Mouse (Mus musculus): ENCODE data around the gene Phactr2. TPM values are rescaled to one million over a fixed set of nuclear protein-coding genes. Genes with fewer than 3 reads are reported as not detected.

Gene Phactr2
- polyA plus RNA-seq, 1 experiment from 2014 or later: 28.8 TPM

- no peak overlapping the region for H3K27ac ChIP-seq (replicated peaks; ENCODE audit: low read depth, low read length)
- no peaks in the 10 kb centered on the region for H3K36me3 ChIP-seq (ENCODE audit: control insufficient read depth, insufficient read depth, low read length)
- no peak overlapping the region for H3K9ac ChIP-seq (ENCODE audit: low read length)
- no peak overlapping the region for H3K4me3 ChIP-seq (ENCODE audit: low read depth, low read length)
- ATAC-seq (ENCODE audit: insufficient number of reproducible peaks, low FRiP score, low TSS enrichment, low read depth): no peak
- H3K4me1 ChIP-seq (ENCODE audit: control insufficient read depth, insufficient read depth, low read length): no peaks in the 10 kb centered on the region
- no peak overlapping the region for H3K4me2 ChIP-seq (ENCODE audit: low read depth, severe bottlenecking)
- no peak for DNase-seq (ENCODE audit: low spot score)
- no peaks in the 10 kb centered on the region for H3K27me3 ChIP-seq (ENCODE audit: control insufficient read depth, insufficient read depth, low read length)
- WGBS: 69% methylated on average over 6 of the region's 6 CpGs
- no peaks in the 10 kb centered on the region for H3K9me3 ChIP-seq (ENCODE audit: control insufficient read depth, low read length)
Observed at GRCm38 (mm10) chr10:13212829-13213228, 261.4 kb downstream of the Phactr2 start.

GRCm38 (mm10) chr10:13212326-13212725 is 261.9 kb downstream of the Phactr2 start:
- DNase-seq (ENCODE audit: low spot score) (no peak), ATAC-seq (ENCODE audit: insufficient number of reproducible peaks, low FRiP score, low TSS enrichment, low read depth) (no peak)
- no peak overlapping the region for H3K4me2 ChIP-seq (ENCODE audit: low read depth, severe bottlenecking)
- no peak overlapping the region for H3K4me3 ChIP-seq (ENCODE audit: low read depth, low read length)
- no peaks in the 10 kb centered on the region for H3K27me3 ChIP-seq (ENCODE audit: control insufficient read depth, insufficient read depth, low read length)
- no peak overlapping the region for H3K27ac ChIP-seq (replicated peaks; ENCODE audit: low read depth, low read length)
- H3K9ac ChIP-seq (ENCODE audit: low read length): no peak overlapping the region
- H3K4me1 ChIP-seq (ENCODE audit: control insufficient read depth, insufficient read depth, low read length): no peaks in the 10 kb centered on the region
- no peaks in the 10 kb centered on the region for H3K9me3 ChIP-seq (ENCODE audit: control insufficient read depth, low read length)
- no peaks in the 10 kb centered on the region for H3K36me3 ChIP-seq (ENCODE audit: control insufficient read depth, insufficient read depth, low read length)
- 88% methylated on average over 9 of the region's 9 CpGs for WGBS

DNA sequence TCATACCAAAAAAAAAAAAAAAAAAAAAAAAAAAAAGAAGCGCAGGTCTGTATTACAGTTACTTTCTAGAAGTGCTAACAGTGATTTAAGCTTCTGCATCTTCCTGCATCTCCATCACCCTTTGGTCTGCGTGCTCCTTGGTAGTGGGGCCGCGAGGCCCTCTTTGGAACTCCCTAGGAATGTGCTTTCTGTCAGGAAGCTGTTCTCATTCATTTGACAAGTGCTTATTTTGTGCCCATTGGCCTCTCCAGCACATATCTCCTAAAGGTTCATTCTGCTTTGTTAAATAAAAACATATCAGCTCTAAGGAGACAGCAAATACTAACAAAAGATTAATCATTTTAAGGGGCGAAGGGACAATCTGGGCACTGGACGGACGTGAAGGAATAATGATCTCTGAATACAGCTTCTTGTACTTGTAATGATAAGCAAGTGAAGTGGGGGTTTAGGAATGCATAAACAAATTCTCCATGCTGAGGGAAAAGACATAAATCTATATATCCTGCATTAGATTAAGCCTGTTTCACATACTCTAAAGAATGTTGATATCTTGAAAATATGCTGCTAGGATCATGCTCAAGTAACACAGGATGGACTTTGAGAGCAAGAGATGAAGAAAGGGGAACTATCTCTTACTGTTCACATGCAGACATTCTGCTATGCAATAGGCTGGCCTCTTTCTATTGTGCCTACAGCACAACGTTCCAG is 264.1 kb downstream of the Phactr2 start:
- WGBS: 72% methylated on average over 8 of the region's 8 CpGs
- Histone ChIP-seq H3K4me2 (ENCODE audit: low read depth, severe bottlenecking) (no peak overlapping the region), H3K4me3 (ENCODE audit: low read depth, low read length) (no peak overlapping the region), H3K27ac (replicated peaks; ENCODE audit: low read depth, low read length) (no peak overlapping the region), H3K27me3 (ENCODE audit: control insufficient read depth, insufficient read depth, low read length) (no peaks in the 10 kb centered on the region), H3K36me3 (ENCODE audit: control insufficient read depth, insufficient read depth, low read length) (no peaks in the 10 kb centered on the region), H3K9ac (ENCODE audit: low read length) (no peak overlapping the region), H3K9me3 (ENCODE audit: control insufficient read depth, low read length) (no peaks in the 10 kb centered on the region), H3K4me1 (ENCODE audit: control insufficient read depth, insufficient read depth, low read length) (no peaks in the 10 kb centered on the region)
- DNase-seq (ENCODE audit: low spot score): no peak
- no peak for ATAC-seq (ENCODE audit: insufficient number of reproducible peaks, low FRiP score, low TSS enrichment, low read depth)

- no peak for DNase-seq (ENCODE audit: low spot score)
- no peak overlapping the region for H3K4me3 ChIP-seq (ENCODE audit: low read depth, low read length)
- no peaks in the 10 kb centered on the region for H3K9me3 ChIP-seq (ENCODE audit: control insufficient read depth, low read length)
- no peak overlapping the region for H3K27ac ChIP-seq (replicated peaks; ENCODE audit: low read depth, low read length)
- H3K9ac ChIP-seq (ENCODE audit: low read length): no peak overlapping the region
- H3K27me3 ChIP-seq (ENCODE audit: control insufficient read depth, insufficient read depth, low read length): no peaks in the 10 kb centered on the region
- H3K36me3 ChIP-seq (ENCODE audit: control insufficient read depth, insufficient read depth, low read length): no peaks in the 10 kb centered on the region
- ATAC-seq (ENCODE audit: insufficient number of reproducible peaks, low FRiP score, low TSS enrichment, low read depth): no peak
- H3K4me1 ChIP-seq (ENCODE audit: control insufficient read depth, insufficient read depth, low read length): no peaks in the 10 kb centered on the region
- no peak overlapping the region for H3K4me2 ChIP-seq (ENCODE audit: low read depth, severe bottlenecking)
- 82% methylated on average over 3 of the region's 3 CpGs for WGBS
Observed at GRCm38 (mm10) chr10:13209506-13209905, 264.7 kb downstream of the Phactr2 start.

DNA sequence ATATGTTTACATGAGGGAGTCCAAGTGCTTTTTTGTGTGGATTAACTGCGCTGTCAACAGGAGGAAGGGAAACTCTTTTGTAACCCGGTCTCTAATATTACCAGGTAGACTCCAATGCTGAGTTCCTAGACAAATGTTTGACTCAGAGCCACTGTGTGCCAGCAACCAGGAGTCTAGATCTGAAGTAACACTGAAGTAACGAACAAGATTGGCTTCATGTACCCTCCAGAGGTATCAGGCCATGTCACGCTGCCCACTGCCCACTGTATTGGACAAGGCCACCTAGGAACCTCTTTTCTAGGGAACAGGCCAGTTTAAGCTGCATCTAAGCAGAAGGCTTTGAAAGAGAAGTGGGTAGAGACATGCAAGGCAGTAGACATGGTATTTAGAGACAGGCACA is 265.2 kb downstream of the Phactr2 start:
- WGBS: 89% methylated on average over 4 of the region's 4 CpGs
- Histone ChIP-seq H3K27me3 (ENCODE audit: control insufficient read depth, insufficient read depth, low read length) (no peaks in the 10 kb centered on the region), H3K27ac (replicated peaks; ENCODE audit: low read depth, low read length) (no peak overlapping the region), H3K4me3 (ENCODE audit: low read depth, low read length) (no peak overlapping the region), H3K4me2 (ENCODE audit: low read depth, severe bottlenecking) (no peak overlapping the region), H3K4me1 (ENCODE audit: control insufficient read depth, insufficient read depth, low read length) (no peaks in the 10 kb centered on the region), H3K36me3 (ENCODE audit: control insufficient read depth, insufficient read depth, low read length) (no peaks in the 10 kb centered on the region), H3K9ac (ENCODE audit: low read length) (no peak overlapping the region), H3K9me3 (ENCODE audit: control insufficient read depth, low read length) (no peaks in the 10 kb centered on the region)
- ATAC-seq (ENCODE audit: insufficient number of reproducible peaks, low FRiP score, low TSS enrichment, low read depth): no peak
- DNase-seq (ENCODE audit: low spot score): no peak

- Histone ChIP-seq H3K4me1 (ENCODE audit: control insufficient read depth, insufficient read depth, low read length) (no peaks in the 10 kb centered on the region), H3K4me2 (ENCODE audit: low read depth, severe bottlenecking) (no peak overlapping the region), H3K36me3 (ENCODE audit: control insufficient read depth, insufficient read depth, low read length) (no peaks in the 10 kb centered on the region), H3K27me3 (ENCODE audit: control insufficient read depth, insufficient read depth, low read length) (no peaks in the 10 kb centered on the region), H3K9ac (ENCODE audit: low read length) (no peak overlapping the region), H3K9me3 (ENCODE audit: control insufficient read depth, low read length) (no peaks in the 10 kb centered on the region), H3K4me3 (ENCODE audit: low read depth, low read length) (no peak overlapping the region), H3K27ac (replicated peaks; ENCODE audit: low read depth, low read length) (no peak overlapping the region)
- no peak for DNase-seq (ENCODE audit: low spot score)
- ATAC-seq (ENCODE audit: insufficient number of reproducible peaks, low FRiP score, low TSS enrichment, low read depth): no peak
- 96% methylated on average over 6 of the region's 6 CpGs for WGBS
Observed at GRCm38 (mm10) chr10:13201741-13202293, 272.4 kb downstream of the Phactr2 start.

- no peak for DNase-seq (ENCODE audit: low spot score)
- no peaks in the 10 kb centered on the region for H3K9me3 ChIP-seq (ENCODE audit: control insufficient read depth, low read length)
- H3K27me3 ChIP-seq (ENCODE audit: control insufficient read depth, insufficient read depth, low read length): no peaks in the 10 kb centered on the region
- 97% methylated on average over 3 of the region's 3 CpGs for WGBS
- H3K27ac ChIP-seq (replicated peaks; ENCODE audit: low read depth, low read length): no peak overlapping the region
- no peak overlapping the region for H3K9ac ChIP-seq (ENCODE audit: low read length)
- no peaks in the 10 kb centered on the region for H3K36me3 ChIP-seq (ENCODE audit: control insufficient read depth, insufficient read depth, low read length)
- H3K4me3 ChIP-seq (ENCODE audit: low read depth, low read length): no peak overlapping the region
- no peak for ATAC-seq (ENCODE audit: insufficient number of reproducible peaks, low FRiP score, low TSS enrichment, low read depth)
- H3K4me2 ChIP-seq (ENCODE audit: low read depth, severe bottlenecking): no peak overlapping the region
- no peaks in the 10 kb centered on the region for H3K4me1 ChIP-seq (ENCODE audit: control insufficient read depth, insufficient read depth, low read length)
Observed at GRCm38 (mm10) chr10:13200862-13201261, 273.4 kb downstream of the Phactr2 start.

GRCm38 (mm10) chr10:13199234-13199633 is 275.0 kb downstream of the Phactr2 start:
- 78% methylated on average over 1 of the region's 1 CpGs for WGBS
- Histone ChIP-seq H3K4me3 (ENCODE audit: low read depth, low read length) (no peak overlapping the region), H3K9ac (ENCODE audit: low read length) (no peak overlapping the region), H3K27ac (replicated peaks; ENCODE audit: low read depth, low read length) (no peak overlapping the region), H3K36me3 (ENCODE audit: control insufficient read depth, insufficient read depth, low read length) (no peaks in the 10 kb centered on the region), H3K4me1 (ENCODE audit: control insufficient read depth, insufficient read depth, low read length) (no peaks in the 10 kb centered on the region), H3K9me3 (ENCODE audit: control insufficient read depth, low read length) (no peaks in the 10 kb centered on the region), H3K4me2 (ENCODE audit: low read depth, severe bottlenecking) (no peak overlapping the region), H3K27me3 (ENCODE audit: control insufficient read depth, insufficient read depth, low read length) (no peaks in the 10 kb centered on the region)
- DNase-seq (ENCODE audit: low spot score) (no peak), ATAC-seq (ENCODE audit: insufficient number of reproducible peaks, low FRiP score, low TSS enrichment, low read depth) (no peak)

All from limb, embryonic 11.5 days (tissue).